Mouse (Mus musculus): ENCODE data around the gene Rarres2. TPM values are rescaled to one million over a fixed set of nuclear protein-coding genes. Genes with fewer than 3 reads are reported as not detected.

Rarres2 gene
- 956 and 1,075 TPM in 2 replicates for polyA plus RNA-seq (2015; fragmentation: Nextera tagmentation; extraction: Ambion mirVana)

GRCm38 (mm10) chr6:48572572-48573061 is at the start of gene Rarres2:
TSS of gene Rarres2 (minus strand) at chr6:48572789.

GRCm38 (mm10) chr6:48601271-48602079 is 28.9 kb upstream of the Rarres2 start, which contains the start of gene Zfp775:
TSS of gene Zfp775 (plus strand) at chr6:48602063.

GRCm38 (mm10) chr6:48593158-48594042 is 20.8 kb upstream of the Rarres2 start, which contains the start of the genes Repin1 and Gm44965:
TSS of gene Repin1 (plus strand) at chr6:48593883.
TSS of gene Gm44965 (plus strand) at chr6:48593941.

GRCm38 (mm10) chr6:48589194-48589750 is 16.7 kb upstream of the Rarres2 start, which contains the start of gene Gm45021:
TSS of gene Gm45021 (plus strand) at chr6:48589610.

GRCm38 (mm10) chr6:48554280-48555103 is 18.1 kb downstream of the Rarres2 start, which contains the start of gene Lrrc61:
TSS of gene Lrrc61 (plus strand) at chr6:48554796.

DNA sequence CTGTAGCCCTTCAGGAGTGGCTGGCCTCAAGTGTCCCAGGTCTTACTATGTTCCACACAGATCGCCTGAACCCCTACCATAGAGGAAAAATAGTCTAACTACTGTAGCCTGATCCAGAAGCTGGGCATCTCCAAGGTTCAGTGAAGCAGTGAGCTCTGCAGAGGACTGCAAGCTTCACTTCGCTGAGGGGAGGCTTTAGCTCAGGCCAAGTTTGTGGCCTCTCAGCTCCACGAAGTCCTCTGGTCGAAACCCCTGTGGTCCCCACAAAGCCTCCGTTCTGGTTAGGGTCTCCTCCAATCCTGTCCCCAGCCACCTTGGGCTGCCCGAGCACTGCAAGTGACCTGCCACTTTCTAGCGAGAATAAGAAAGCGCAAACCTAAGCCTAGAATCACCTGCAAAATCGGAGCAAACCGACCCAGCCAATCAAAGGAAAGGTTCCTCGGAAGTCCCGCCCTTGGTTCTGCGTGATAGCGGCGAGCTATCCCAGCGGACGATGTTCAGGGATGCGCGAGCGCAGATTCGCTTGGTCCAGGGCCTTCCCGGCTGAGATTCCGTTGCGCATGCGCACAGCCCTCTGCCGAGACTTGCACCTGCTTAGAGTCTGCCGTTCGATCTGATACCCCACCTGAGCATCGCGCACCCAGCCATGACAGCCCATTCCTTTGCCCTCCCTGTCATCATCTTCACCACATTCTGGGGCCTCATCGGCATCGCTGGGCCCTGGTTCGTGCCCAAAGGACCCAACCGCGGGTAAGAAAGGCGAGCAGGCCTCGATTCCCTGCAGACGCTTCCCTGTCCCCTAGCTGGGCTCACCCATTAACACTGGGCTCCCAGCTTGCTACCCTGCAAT is 35.3 kb downstream of the Rarres2 start, which contains the start of gene Atp6v0e2:
Gene Atp6v0e2 (plus strand): TSS at position 511 of the 850 bp plus-strand sequence.

Other genes starting within 250 kb of the Rarres2 start
- 7.3 and 7.6 TPM in 2 replicates for gene Krba1, start 177.2 kb downstream of the Rarres2 start, polyA plus RNA-seq (2015; fragmentation: Nextera tagmentation; extraction: Ambion mirVana)
- gene Zfp467, start 127.0 kb downstream of the Rarres2 start, polyA plus RNA-seq (2015; fragmentation: Nextera tagmentation; extraction: Ambion mirVana): 43.5 and 50.9 TPM in 2 replicates
- 0.08 and 0.10 TPM in 2 replicates for gene Sspo, start 124.6 kb downstream of the Rarres2 start, polyA plus RNA-seq (2015; fragmentation: Nextera tagmentation; extraction: Ambion mirVana)
- gene Atp6v0e2, start 35.2 kb downstream of the Rarres2 start, polyA plus RNA-seq (2015; fragmentation: Nextera tagmentation; extraction: Ambion mirVana): 42.7 and 44.7 TPM in 2 replicates
- gene Lrrc61, start 18.0 kb downstream of the Rarres2 start, polyA plus RNA-seq (2015; fragmentation: Nextera tagmentation; extraction: Ambion mirVana): 4.8 and 5.3 TPM in 2 replicates
- not detected in 2 replicates for gene Gm45021, start 16.8 kb upstream of the Rarres2 start, polyA plus RNA-seq (2015; fragmentation: Nextera tagmentation; extraction: Ambion mirVana)
- gene Repin1, start 21.1 kb upstream of the Rarres2 start, polyA plus RNA-seq (2015; fragmentation: Nextera tagmentation; extraction: Ambion mirVana): 36.6 and 40.8 TPM in 2 replicates
- gene Gm44965, start 21.2 kb upstream of the Rarres2 start, polyA plus RNA-seq (2015; fragmentation: Nextera tagmentation; extraction: Ambion mirVana): 1.4 TPM in 1 of 2 replicates, not detected in the other
- gene Zfp775, start 29.3 kb upstream of the Rarres2 start, polyA plus RNA-seq (2015; fragmentation: Nextera tagmentation; extraction: Ambion mirVana): 4.7 and 5.6 TPM in 2 replicates
- gene AI854703, start 54.0 kb upstream of the Rarres2 start, polyA plus RNA-seq (2015; fragmentation: Nextera tagmentation; extraction: Ambion mirVana): 1.7 and 2.3 TPM in 2 replicates
- 0.48 and 0.73 TPM in 2 replicates for gene Gimap8, start 74.4 kb upstream of the Rarres2 start, polyA plus RNA-seq (2015; fragmentation: Nextera tagmentation; extraction: Ambion mirVana)
- 3.7 and 3.9 TPM in 2 replicates for gene Gimap9, start 103.3 kb upstream of the Rarres2 start, polyA plus RNA-seq (2015; fragmentation: Nextera tagmentation; extraction: Ambion mirVana)
- gene Gimap4, start 111.8 kb upstream of the Rarres2 start, polyA plus RNA-seq (2015; fragmentation: Nextera tagmentation; extraction: Ambion mirVana): 5.5 and 5.9 TPM in 2 replicates
- 10.7 and 11.1 TPM in 2 replicates for gene Gimap6, start 135.4 kb upstream of the Rarres2 start, polyA plus RNA-seq (2015; fragmentation: Nextera tagmentation; extraction: Ambion mirVana)
- 0.47 and 0.62 TPM in 2 replicates for gene Gm28053, start 145.8 kb upstream of the Rarres2 start, polyA plus RNA-seq (2015; fragmentation: Nextera tagmentation; extraction: Ambion mirVana)
- not detected in 2 replicates for gene Gimap7, start 145.8 kb upstream of the Rarres2 start, polyA plus RNA-seq (2015; fragmentation: Nextera tagmentation; extraction: Ambion mirVana)
- gene Gimap1, start 166.3 kb upstream of the Rarres2 start, polyA plus RNA-seq (2015; fragmentation: Nextera tagmentation; extraction: Ambion mirVana): 4.1 and 5.8 TPM in 2 replicates
- 3.7 and 5.1 TPM in 2 replicates for gene Gimap5, start 173.4 kb upstream of the Rarres2 start, polyA plus RNA-seq (2015; fragmentation: Nextera tagmentation; extraction: Ambion mirVana)
- 0.10 TPM in 1 of 2 replicates, not detected in the other for gene Gimap3, start 198.1 kb upstream of the Rarres2 start, polyA plus RNA-seq (2015; fragmentation: Nextera tagmentation; extraction: Ambion mirVana)

Data from urinary bladder, postnatal 0 days (tissue).